Mouse (Mus musculus) E14TG2a.4 (cell line): ENCODE data around the gene N4bp3.

Experiments
- CTCF ChIP-seq: conservative IDR thresholded peaks from 2 replicates; pipeline ENCODE4 v1.5.1; 2014; ENCODE audit warnings: low read length
- NANOG ChIP-seq: IDR thresholded peaks from 2 replicates; pipeline ENCODE4 v1.6.1; 2014; ENCODE audit warnings: borderline replicate concordance, low read length, mixed read lengths
- POU5F1 ChIP-seq: IDR thresholded peaks from 2 replicates; pipeline ENCODE4 v1.6.1; 2014; ENCODE audit warnings: low read length, borderline replicate concordance

GRCm38 (mm10) chr11:51677737-51678418 is 27.2 kb upstream of the N4bp3 start:
- TF ChIP-seq CTCF: no peak
- TF ChIP-seq POU5F1: no peak
- TF ChIP-seq NANOG: no peak
